Mouse (Mus musculus): ENCODE measurements at regions not wholly inside any gene's neighbourhood (a gene's known extent, or its start where the extent isn't known, plus 50 kb on each side); places are given as distances from the start of the nearest gene placed in this dataset.

DNA sequence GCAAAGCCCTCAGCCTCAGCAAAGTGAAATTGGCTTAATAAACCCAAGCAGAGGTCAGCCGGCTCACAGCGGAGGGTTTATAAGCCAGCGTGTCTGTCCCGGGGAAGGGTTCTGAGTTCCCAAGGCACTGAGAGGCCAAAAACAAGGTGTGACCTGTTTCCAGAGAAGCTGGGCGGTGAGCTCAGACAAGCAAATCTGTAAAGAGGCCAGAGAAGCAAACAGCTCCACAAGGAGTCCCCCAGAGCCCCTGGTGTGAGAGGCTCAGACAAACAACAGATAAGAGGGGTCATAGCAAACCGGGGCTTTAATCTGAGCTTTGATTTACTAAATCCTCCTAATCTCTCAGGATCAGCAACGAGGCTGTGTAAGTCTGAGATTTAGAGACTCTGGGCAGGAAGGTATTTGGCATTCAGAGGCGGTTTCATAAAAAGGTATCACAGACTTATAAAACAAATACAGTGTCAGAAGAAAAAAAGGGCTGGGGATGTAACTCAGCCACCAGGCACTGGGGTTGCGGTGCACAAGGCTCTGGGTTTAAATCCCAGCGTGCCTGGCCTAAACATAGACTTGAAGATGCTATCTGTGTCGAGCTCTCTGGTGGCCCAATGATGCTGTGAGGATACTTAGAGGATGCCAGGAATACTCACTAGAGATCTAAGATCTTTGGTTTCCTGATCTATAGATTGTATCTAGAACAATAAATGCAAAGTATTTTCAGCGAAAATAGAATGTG is 67.8 kb upstream of the Glrp1 start:
- ATAC-seq (replicated peaks; ENCODE audit: low FRiP score, poor library complexity, severe bottlenecking) = no peak

DNA sequence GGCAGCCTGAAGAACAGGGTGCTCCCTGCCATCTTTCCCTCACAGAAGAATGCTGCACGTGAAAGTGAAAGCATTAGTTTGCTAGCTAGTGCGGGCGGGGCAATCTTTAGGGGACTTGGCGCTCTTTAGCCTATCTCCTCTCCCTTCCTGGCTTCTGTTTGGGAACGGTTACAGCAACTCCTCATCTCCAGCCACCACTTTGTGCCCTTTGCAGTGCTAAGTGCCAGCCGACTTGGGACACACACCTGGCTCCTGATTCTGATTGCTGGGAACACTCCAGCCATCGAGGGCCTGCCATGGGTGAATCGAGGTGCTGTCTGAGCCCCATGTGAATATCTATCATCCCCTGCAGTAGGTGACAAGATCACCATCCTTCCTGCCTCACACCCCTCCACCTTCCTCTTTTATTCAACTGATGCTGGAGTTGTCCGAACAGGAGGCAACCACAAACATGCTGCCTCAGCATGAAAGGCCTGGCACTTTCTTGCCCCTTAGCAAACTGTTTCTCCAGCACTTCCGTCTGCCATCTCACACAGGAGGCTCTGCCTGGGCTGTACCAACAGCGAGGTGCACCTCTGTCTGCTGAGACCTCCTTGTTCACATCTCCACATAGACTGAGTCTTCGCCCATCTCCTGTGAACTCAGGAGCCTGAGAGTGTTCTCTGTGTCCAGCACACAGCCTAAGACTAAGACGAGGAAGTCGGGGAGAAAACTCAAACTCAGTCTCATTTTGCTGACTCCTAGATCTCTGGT is 66.2 kb upstream of the Glrp1 start:
- 0 out of 2 replicates have a peak, but pooled peaks have one; percentile 55 for ATAC-seq (replicated peaks; ENCODE audit: low FRiP score, poor library complexity, severe bottlenecking)

DNA sequence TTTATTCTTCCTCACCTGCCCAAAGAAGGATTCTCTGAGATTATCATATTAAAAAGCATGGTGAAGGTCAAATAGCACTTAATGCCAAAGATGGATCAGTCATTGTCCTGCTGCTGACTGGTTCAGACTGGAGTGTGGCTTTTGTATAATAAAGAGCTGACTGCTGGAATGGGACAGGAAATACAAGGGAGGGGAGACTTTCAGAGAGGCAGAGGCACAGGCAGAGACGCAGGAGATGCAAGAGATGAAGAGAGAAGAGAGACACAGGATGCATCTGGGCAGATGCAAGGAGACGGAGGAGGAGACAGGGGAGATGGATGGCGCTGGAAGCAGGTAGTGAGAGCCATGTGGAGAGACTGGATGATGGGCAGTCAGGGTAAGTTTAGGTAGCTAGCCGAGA is 65.4 kb upstream of the Glrp1 start:
- peak; percentile 57; the same call in 1 of the 2 replicates for ATAC-seq (replicated peaks; ENCODE audit: low FRiP score, poor library complexity, severe bottlenecking)

DNA sequence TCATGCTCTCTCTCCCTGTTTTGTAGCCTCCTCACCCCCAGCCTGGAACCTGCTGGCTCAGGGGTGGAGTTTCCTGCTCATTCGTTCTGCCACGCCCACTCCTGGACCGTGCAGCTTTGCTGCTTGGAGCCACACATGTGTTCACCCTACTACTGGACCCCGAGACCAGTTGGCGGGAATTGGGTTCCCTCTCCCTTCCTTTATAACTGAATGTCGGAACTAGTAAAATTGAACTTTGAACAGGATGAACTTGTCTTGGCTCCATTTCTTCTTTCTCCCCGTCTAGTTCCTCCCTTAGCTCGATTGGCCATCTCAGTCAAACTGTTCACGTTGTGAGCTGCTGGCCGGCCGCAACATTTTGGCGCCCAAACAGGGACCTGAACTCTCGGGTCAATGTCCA is 62.3 kb upstream of the Glrp1 start:
- no peak for ATAC-seq (replicated peaks; ENCODE audit: low FRiP score, poor library complexity, severe bottlenecking)

DNA sequence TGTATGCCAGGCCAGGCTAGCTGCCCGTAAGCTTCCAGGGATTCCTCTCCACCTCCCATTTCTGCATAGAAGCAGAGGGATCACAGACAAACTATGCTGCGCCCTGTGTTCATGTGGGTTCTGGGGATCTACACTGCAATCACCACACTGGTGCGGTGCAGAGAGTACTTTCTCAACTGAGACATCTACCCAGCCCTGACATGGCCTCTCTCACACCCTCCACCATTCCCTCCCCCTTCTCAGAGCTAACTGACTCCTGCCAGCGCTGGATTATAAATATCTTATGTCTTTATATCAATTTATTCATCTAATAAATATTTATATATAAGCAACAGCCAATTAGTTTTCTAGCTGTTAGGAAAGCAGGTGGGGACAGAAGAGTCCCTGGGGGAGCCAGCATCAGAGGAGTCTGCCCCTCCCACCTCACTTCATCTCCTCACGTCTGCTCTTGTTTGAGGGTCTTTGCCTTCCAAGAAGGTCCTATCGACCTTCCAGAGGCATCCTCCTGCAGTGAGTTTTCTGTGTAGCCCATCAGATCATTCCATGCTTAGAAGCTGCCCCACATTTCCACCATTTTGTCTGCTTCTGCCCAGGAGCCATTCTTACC is 58.7 kb upstream of the Glrp1 start:
- ATAC-seq (replicated peaks; ENCODE audit: low FRiP score, poor library complexity, severe bottlenecking) = no peak

DNA sequence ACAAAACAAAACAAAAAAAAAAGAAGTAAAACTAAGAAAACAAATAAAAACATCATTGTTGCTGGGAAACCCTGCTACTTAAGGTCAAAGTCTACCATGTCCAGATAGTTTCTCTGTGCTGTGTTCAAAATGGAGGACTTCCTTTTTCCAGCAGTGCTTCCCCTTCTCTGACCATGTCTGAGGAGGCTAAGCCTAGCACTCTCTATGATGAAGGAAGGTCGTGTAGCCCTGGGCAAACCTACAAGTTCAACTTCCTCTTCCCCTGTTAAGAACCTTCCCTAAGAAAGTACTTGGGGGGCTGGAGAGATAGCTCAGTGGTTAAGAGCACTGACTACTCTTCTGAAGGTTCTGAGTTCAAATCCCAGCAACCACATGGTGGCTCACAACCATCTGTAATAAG is 57.3 kb upstream of the Glrp1 start:
- ATAC-seq (replicated peaks; ENCODE audit: low FRiP score, poor library complexity, severe bottlenecking) = no peak

DNA sequence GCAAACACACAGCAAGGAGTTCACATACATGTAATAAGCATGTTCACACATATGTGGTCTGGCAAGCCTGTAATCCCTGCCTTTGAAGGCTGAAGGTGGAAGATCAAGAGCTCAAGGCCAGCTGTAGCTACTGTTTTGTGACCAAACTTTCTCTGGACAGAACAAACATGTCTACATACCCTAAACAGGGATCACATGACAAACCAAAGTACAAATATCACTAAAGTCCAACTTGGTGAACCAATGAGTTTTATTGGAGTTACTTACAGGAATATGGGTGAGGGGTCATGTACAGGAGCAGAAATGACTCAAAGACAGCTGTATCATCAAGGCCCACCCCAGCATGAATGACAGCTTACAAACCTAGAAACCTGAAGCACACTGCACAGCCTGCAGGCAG is 56.6 kb upstream of the Glrp1 start:
- no peak for ATAC-seq (replicated peaks; ENCODE audit: low FRiP score, poor library complexity, severe bottlenecking)

DNA sequence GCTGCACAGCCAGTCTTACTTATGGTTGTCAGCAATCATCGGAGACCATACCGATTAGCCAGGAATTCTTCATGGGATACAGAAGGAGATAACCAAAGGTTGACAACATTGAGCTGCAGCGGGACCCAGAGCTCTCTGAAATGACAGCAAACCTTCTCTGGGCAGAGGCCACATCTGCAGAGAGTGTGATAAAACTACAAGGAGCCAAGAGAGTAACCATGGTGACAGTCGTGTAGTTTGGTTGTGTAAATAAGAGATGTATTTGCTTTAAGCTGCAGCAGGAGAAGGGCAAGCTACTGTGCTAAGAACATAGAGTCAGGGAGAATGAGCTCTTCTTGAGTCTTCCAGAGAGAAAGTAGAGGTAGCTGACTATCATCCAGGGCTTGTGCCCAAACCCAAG is 55.0 kb upstream of the Glrp1 start:
- no peak for ATAC-seq (replicated peaks; ENCODE audit: low FRiP score, poor library complexity, severe bottlenecking)

DNA sequence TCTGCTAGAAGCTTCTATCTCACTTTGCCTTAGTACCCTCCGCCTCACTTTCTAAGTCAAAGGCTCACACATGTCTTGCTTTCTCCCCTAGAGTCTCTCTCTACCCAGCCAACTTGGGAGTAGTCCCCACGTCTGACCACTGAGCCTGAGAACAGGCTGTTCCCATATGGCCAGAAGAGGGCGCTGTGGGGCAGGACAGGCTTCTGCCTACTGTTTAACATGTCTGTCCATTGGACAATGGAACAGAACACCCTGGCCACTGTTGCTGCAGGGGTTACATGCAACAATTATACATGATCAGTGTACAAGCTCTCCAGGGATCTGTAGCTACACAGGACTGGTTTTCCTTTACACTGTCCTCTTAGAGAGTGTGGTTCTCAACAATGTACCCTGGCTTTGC is 52.5 kb upstream of the Glrp1 start:
- peak; percentile 44; the same call in 1 of the 2 replicates for ATAC-seq (replicated peaks; ENCODE audit: low FRiP score, poor library complexity, severe bottlenecking)

DNA sequence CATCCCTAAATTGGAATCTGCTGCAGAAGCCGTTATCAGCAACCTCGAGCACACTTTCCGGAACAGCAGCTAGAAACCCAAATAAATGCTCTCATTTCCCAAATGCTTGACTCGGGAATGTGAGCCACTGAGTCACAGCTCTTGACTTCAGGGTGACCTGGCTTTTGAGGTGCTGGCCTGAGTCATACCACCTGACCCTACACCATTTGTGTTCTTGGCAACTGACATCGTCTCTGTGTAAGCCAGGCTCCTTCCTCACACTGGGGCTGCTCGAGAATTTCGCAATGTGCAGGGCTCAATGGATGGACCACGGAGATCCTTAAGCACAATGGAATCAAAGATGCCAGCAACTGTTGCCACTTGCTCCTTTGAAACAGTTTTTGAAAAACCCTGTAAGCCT is 50.9 kb upstream of the Glrp1 start:
- ATAC-seq (replicated peaks; ENCODE audit: low FRiP score, poor library complexity, severe bottlenecking) = no peak

Measured in erythroblast, adult 5-6 weeks (primary cell).